Mouse (Mus musculus): Measurements from ENCODE around the gene Mbtps2. TPM values are rescaled to one million over a fixed set of nuclear protein-coding genes. Genes with fewer than 3 reads are reported as not detected.

Gene Mbtps2
- total and polyA plus RNA-seq, 3 experiments = 5.8 to 30.2 (median 12.4) TPM

- peaks cover 29% of the 10 kb centered on the region for H3K79me2 ChIP-seq (replicated peaks; ENCODE audit: control insufficient read depth, extremely low read depth, insufficient read depth, poor library complexity, severe bottlenecking)
- H3K4me1 ChIP-seq (ENCODE audit: control insufficient read depth in 1 of 2, insufficient read depth in 2 of 2) = peaks cover 0 to 8% of the 10 kb centered on the region in 2 experiments; a peak in 2 of 4 replicates
- dilution Hi-C loops (cut with MboI; ENCODE audit: extremely low pct_ligation_motif_present, extremely low pct_unique_long_range_greater_than_20kb, low sequenced_read_pairs) (no loop called here), in situ Hi-C loops (cut with MboI; ENCODE audit: low pct_ligation_motif_present, low pct_unique_long_range_greater_than_20kb, low sequenced_read_pairs) (no loop called here)
- no peak overlapping the region for H3K4me2 ChIP-seq (ENCODE audit: insufficient read depth, low read depth, poor library complexity, severe bottlenecking)
- no peak for DNase-seq (ENCODE audit: extremely low read depth)
- no peak overlapping the region for H3K4me3 ChIP-seq (replicated peaks in 1 of 3; ENCODE audit: low read depth in 2 of 3, low read length in 2 of 3, poor library complexity in 1 of 3)
- no peak overlapping the region for H3K9ac ChIP-seq (ENCODE audit: insufficient read depth, low read depth)
- H3K27ac ChIP-seq (ENCODE audit: insufficient read depth, low read depth) = no peak overlapping the region
- TF ChIP-seq TBP (conservative IDR thresholded peaks at IDR 0.05; ENCODE audit: low read depth, low read length) = no peak
- TF ChIP-seq POLR2A (IDR thresholded peaks at IDR 0.05; ENCODE audit: low read depth, low read length) = no peak
- TF ChIP-seq ETS1 (conservative IDR thresholded peaks at IDR 0.05; ENCODE audit: low read depth, low read length) = no peak
- TF ChIP-seq CTCF (conservative IDR thresholded peaks at IDR 0.05 in 1 of 2, IDR thresholded peaks at IDR 0.05 in 1 of 2; ENCODE audit: low read depth in 2 of 2, low read length in 2 of 2) = no peak
- TF ChIP-seq MEF2A (IDR thresholded peaks at IDR 0.05; ENCODE audit: borderline replicate concordance, low read depth, low read length) = no peak
- no peak for TF ChIP-seq CHD1 (IDR thresholded peaks at IDR 0.05; ENCODE audit: low read depth, low read length)
- no peaks in the 10 kb centered on the region for H3K9me3 ChIP-seq (replicated peaks; ENCODE audit: low read length)
- H3K36me3 ChIP-seq (replicated peaks in 1 of 2; ENCODE audit: control insufficient read depth in 1 of 2, insufficient read depth in 1 of 2, low read length in 1 of 2) = no peaks in the 10 kb centered on the region
- H3K27me3 ChIP-seq (replicated peaks) = no peaks in the 10 kb centered on the region
Measured at GRCm38 (mm10) chrX:157493159-157493558, 105.4 kb downstream of the Mbtps2 start.

GRCm38 (mm10) chrX:157491944-157492726 is 106.4 kb downstream of the Mbtps2 start, which contains the start of gene Sms:
Sms (minus strand) TSS chrX:157492287.
- peak; percentile 80 for DNase-seq (ENCODE audit: extremely low read depth)
- Histone ChIP-seq H3K36me3 (replicated peaks in 1 of 2; ENCODE audit: control insufficient read depth in 1 of 2, insufficient read depth in 1 of 2, low read length in 1 of 2) (peaks cover 0 to 3% of the 10 kb centered on the region in 2 experiments), H3K9ac (ENCODE audit: insufficient read depth, low read depth) (peak within 1 kb of the TSS; percentile 91), H3K27ac (ENCODE audit: insufficient read depth, low read depth) (peak within 1 kb of the TSS; percentile 96), H3K9me3 (replicated peaks; ENCODE audit: low read length) (no peaks in the 10 kb centered on the region), H3K79me2 (replicated peaks; ENCODE audit: control insufficient read depth, extremely low read depth, insufficient read depth, poor library complexity, severe bottlenecking) (peaks cover 39% of the 10 kb centered on the region), H3K4me3 (replicated peaks in 1 of 3; ENCODE audit: low read depth in 2 of 3, low read length in 2 of 3, poor library complexity in 1 of 3) (peak within 1 kb of the TSS; percentile 61 to 100 (median 65)), H3K4me2 (ENCODE audit: insufficient read depth, low read depth, poor library complexity, severe bottlenecking) (peak within 1 kb of the TSS; percentile 71), H3K4me1 (ENCODE audit: control insufficient read depth in 1 of 2, insufficient read depth in 2 of 2) (peaks cover 0 to 14% of the 10 kb centered on the region in 2 experiments; a peak in 2 of 4 replicates), H3K27me3 (replicated peaks) (no peaks in the 10 kb centered on the region)
- in situ Hi-C loops (cut with MboI; ENCODE audit: low pct_ligation_motif_present, low pct_unique_long_range_greater_than_20kb, low sequenced_read_pairs) (no loop called here), dilution Hi-C loops (cut with MboI; ENCODE audit: extremely low pct_ligation_motif_present, extremely low pct_unique_long_range_greater_than_20kb, low sequenced_read_pairs) (no loop called here)
- TF ChIP-seq USF1 (IDR thresholded peaks at IDR 0.05; ENCODE audit: low read depth, low read length) (no peak), ZKSCAN1 (IDR thresholded peaks at IDR 0.05; ENCODE audit: borderline replicate concordance, low read depth, low read length) (no peak), IRF4 (IDR thresholded peaks at IDR 0.05; ENCODE audit: low read depth, low read length) (0 out of 2 replicates have a peak, but pooled peaks have one; percentile 26), CHD1 (IDR thresholded peaks at IDR 0.05; ENCODE audit: low read depth, low read length) (no peak), CTCF (conservative IDR thresholded peaks at IDR 0.05 in 1 of 2, IDR thresholded peaks at IDR 0.05 in 1 of 2; ENCODE audit: low read depth in 2 of 2, low read length in 2 of 2) (no peak), POLR2AphosphoS2 (IDR thresholded peaks at IDR 0.05; ENCODE audit: low read depth, low read length) (no peak), JUND (conservative IDR thresholded peaks at IDR 0.05; ENCODE audit: low read depth, low read length) (no peak), PAX5 (IDR thresholded peaks at IDR 0.05; ENCODE audit: low read length) (no peak), ZNF384 (IDR thresholded peaks at IDR 0.05; ENCODE audit: low read depth, low read length) (no peak), SIN3A (IDR thresholded peaks at IDR 0.05; ENCODE audit: low read length) (no peak), TBP (conservative IDR thresholded peaks at IDR 0.05; ENCODE audit: low read depth, low read length) (peak; percentile 46; the same call in 1 of the 2 replicates), MAX (IDR thresholded peaks at IDR 0.05; ENCODE audit: low read length) (peak; percentile 46; the same call in 1 of the 2 replicates), CHD2 (IDR thresholded peaks at IDR 0.05; ENCODE audit: low read length) (no peak), MAFK (IDR thresholded peaks at IDR 0.05; ENCODE audit: insufficient replicate concordance, low read length) (no peak), ELF1 (IDR thresholded peaks at IDR 0.05; ENCODE audit: low read depth, low read length) (peak; percentile 80), MXI1 (IDR thresholded peaks at IDR 0.05; ENCODE audit: low read depth, low read length) (peak; percentile 41), POLR2A (IDR thresholded peaks at IDR 0.05; ENCODE audit: low read depth, low read length) (peak; percentile 52; the same call in 1 of the 2 replicates), RCOR1 (conservative IDR thresholded peaks at IDR 0.05; ENCODE audit: low read depth, low read length) (no peak), MYC (IDR thresholded peaks at IDR 0.05; ENCODE audit: low read depth, low read length) (peak; percentile 47; the same call in 1 of the 2 replicates), MEF2A (IDR thresholded peaks at IDR 0.05; ENCODE audit: borderline replicate concordance, low read depth, low read length) (peak; percentile 31; the same call in 1 of the 2 replicates), RAD21 (IDR thresholded peaks at IDR 0.05; ENCODE audit: low read depth, low read length) (no peak), EP300 (IDR thresholded peaks at IDR 0.05; ENCODE audit: low read length) (no peak), BHLHE40 (IDR thresholded peaks at IDR 0.05; ENCODE audit: low read depth, low read length) (peak; percentile 3; the same call in 1 of the 2 replicates), ZMIZ1 (IDR thresholded peaks at IDR 0.05; ENCODE audit: low read depth, low read length) (peak; percentile 57; the same call in 1 of the 2 replicates), NRF1 (IDR thresholded peaks at IDR 0.05; ENCODE audit: low read depth, low read length) (peak; percentile 46; the same call in 1 of the 2 replicates), MAZ (IDR thresholded peaks at IDR 0.05; ENCODE audit: low read depth, low read length) (no peak), SMC3 (IDR thresholded peaks at IDR 0.05; ENCODE audit: low read depth, low read length) (no peak), ETS1 (conservative IDR thresholded peaks at IDR 0.05; ENCODE audit: low read depth, low read length) (0 out of 2 replicates have a peak, but pooled peaks have one; percentile 14), JUN (IDR thresholded peaks at IDR 0.05; ENCODE audit: insufficient read depth, low read depth, low read length) (no peak)
